Mouse (Mus musculus) yolk sac, embryonic 10.5 days (tissue): ENCODE results near the gene Hbs1l.

Experiments used
- DNase-seq: peaks from one replicate; pipeline ENCODE4 v3.0.0-alpha.2; 2017; ENCODE audit warnings: low spot score

Hbs1l gene

GRCm38 (mm10) chr10:21401259-21401658 lies 105.5 kb downstream of the Hbs1l start:
- DNase-seq, result no peak

- DNase-seq, result no peak
Observed at GRCm38 (mm10) chr10:21404822-21405221, 109.0 kb downstream of the Hbs1l start.

- DNase-seq, result no peak
Observed at GRCm38 (mm10) chr10:21405707-21406534, 110.1 kb downstream of the Hbs1l start.

- no peak for DNase-seq
Observed at GRCm38 (mm10) chr10:21410711-21411110, 114.9 kb downstream of the Hbs1l start.

GRCm38 (mm10) chr10:21411621-21412205 lies 115.9 kb downstream of the Hbs1l start:
- no peak for DNase-seq

- no peak for DNase-seq
Observed at GRCm38 (mm10) chr10:21415031-21415430, 119.3 kb downstream of the Hbs1l start.

- no peak for DNase-seq
Observed at GRCm38 (mm10) chr10:21416184-21416583, 120.4 kb downstream of the Hbs1l start.
